Mouse (Mus musculus) embryonic facial prominence, embryonic 12.5 days (tissue): ENCODE measurements around the gene Prps1l1. TPM values are rescaled to one million over a fixed set of nuclear protein-coding genes. Genes with fewer than 3 reads are reported as not detected.

Experiments
- ATAC-seq: fragments of 200-750 bp; cut with Nextera tagmentation; 2 replicates; pipeline ENCODE4 v1.8.0; 2017; ENCODE audit not compliant: insufficient number of reproducible peaks, insufficient read depth, low FRiP score, low TSS enrichment
- H3K27ac ChIP-seq: fragments of 300-500 bp; sonication (generic); 2 replicates; pipeline ENCODE4 v1.5.1; 2016; ENCODE audit warnings: mild to moderate bottlenecking
- H3K27me3 ChIP-seq: fragments of 300-500 bp; sonication (generic); 2 replicates; pipeline ENCODE4 v1.6.1; 2016; ENCODE audit warnings: mild to moderate bottlenecking, moderate library complexity
- H3K36me3 ChIP-seq: fragments of 300-500 bp; sonication (generic); 2 replicates; pipeline ENCODE4 v1.6.1; 2016; ENCODE audit warnings: mild to moderate bottlenecking
- H3K4me1 ChIP-seq: fragments of 300-500 bp; sonication (generic); 2 replicates; pipeline ENCODE4 v1.6.1; 2016
- H3K4me2 ChIP-seq: fragments of 300-500 bp; sonication (generic); replicated peaks from 2 replicates; pipeline ENCODE4 v1.6.1; 2016; ENCODE audit warnings: mild to moderate bottlenecking, moderate library complexity
- H3K4me3 ChIP-seq: fragments of 300-500 bp; sonication (generic); 2 replicates; pipeline ENCODE4 v1.5.1; 2016; ENCODE audit warnings: mild to moderate bottlenecking
- H3K9ac ChIP-seq: fragments of 300-500 bp; sonication (generic); 2 replicates; pipeline ENCODE4 v1.6.1; 2016; ENCODE audit warnings: mild to moderate bottlenecking, moderate library complexity
- H3K9me3 ChIP-seq: fragments of 300-500 bp; sonication (generic); 2 replicates; pipeline ENCODE4 v1.6.1; 2016; ENCODE audit warnings: mild to moderate bottlenecking, moderate library complexity
- WGBS: fragments of 180-500 bp; shearing (Covaris S2); methylation state at CpG from one replicate; pipeline ENCODE4 v1.1.7; 2016; 5-methylcytosine and 5-hydroxymethylcytosine counted together
- polyA plus RNA-seq: library from polyadenylated mRNA; unstranded; fragments of >200 nt; fragmentation: Nextera tagmentation; extraction: Ambion mirVana; gene quantifications from 2 replicates; pipeline ENCODE4 v1.2.1, GENCODE M21; 2016

Gene Prps1l1
- not detected in 2 replicates for polyA plus RNA-seq

GRCm38 (mm10) chr12:34984461-34984860 is at the start of gene Prps1l1:
Prps1l1 (plus strand) TSS chr12:34984761.
- Histone ChIP-seq H3K36me3 (no peaks in the 10 kb centered on the region), H3K27me3 (no peaks in the 10 kb centered on the region), H3K4me2 (no peak within 1 kb of the TSS), H3K9me3 (no peaks in the 10 kb centered on the region), H3K9ac (no peak within 1 kb of the TSS), H3K27ac (no peak within 1 kb of the TSS), H3K4me1 (no peaks in the 10 kb centered on the region), H3K4me3 (no peak within 1 kb of the TSS)
- 87% methylated on average over 4 of the region's 4 CpGs for WGBS
- ATAC-seq: no peak

GRCm38 (mm10) chr12:34937918-34938317 is 46.6 kb upstream of the Prps1l1 start:
- Histone ChIP-seq H3K36me3 (no peaks in the 10 kb centered on the region), H3K4me1 (no peaks in the 10 kb centered on the region), H3K4me2 (no peak overlapping the region), H3K27ac (no peak overlapping the region), H3K9ac (no peak overlapping the region), H3K27me3 (no peaks in the 10 kb centered on the region), H3K4me3 (no peak overlapping the region), H3K9me3 (no peaks in the 10 kb centered on the region)
- no peak for ATAC-seq
- 90% methylated on average over 1 of the region's 1 CpGs for WGBS

GRCm38 (mm10) chr12:34949066-34949706 is 35.4 kb upstream of the Prps1l1 start:
- Histone ChIP-seq H3K4me2 (no peak overlapping the region), H3K4me1 (no peaks in the 10 kb centered on the region), H3K9me3 (no peaks in the 10 kb centered on the region), H3K27me3 (no peaks in the 10 kb centered on the region), H3K4me3 (no peak overlapping the region), H3K36me3 (no peaks in the 10 kb centered on the region), H3K27ac (no peak overlapping the region), H3K9ac (no peak overlapping the region)
- ATAC-seq: no peak
- 86% methylated on average over 6 of the region's 6 CpGs for WGBS

- H3K36me3 ChIP-seq: no peaks in the 10 kb centered on the region
- no peaks in the 10 kb centered on the region for H3K27me3 ChIP-seq
- no peaks in the 10 kb centered on the region for H3K9me3 ChIP-seq
- H3K9ac ChIP-seq: no peak overlapping the region
- H3K4me1 ChIP-seq: no peaks in the 10 kb centered on the region
- ATAC-seq: no peak
- H3K4me3 ChIP-seq: no peak overlapping the region
- 85% methylated on average over 3 of the region's 3 CpGs for WGBS
- no peak overlapping the region for H3K4me2 ChIP-seq
- no peak overlapping the region for H3K27ac ChIP-seq
Measured at GRCm38 (mm10) chr12:34975991-34976390, 8.6 kb upstream of the Prps1l1 start.

- H3K27ac ChIP-seq: no peak overlapping the region
- H3K27me3 ChIP-seq: no peaks in the 10 kb centered on the region
- H3K4me3 ChIP-seq: no peak overlapping the region
- ATAC-seq: no peak
- no peak overlapping the region for H3K9ac ChIP-seq
- H3K36me3 ChIP-seq: no peaks in the 10 kb centered on the region
- no peak overlapping the region for H3K4me2 ChIP-seq
- WGBS: 89% methylated on average over 5 of the region's 5 CpGs
- H3K9me3 ChIP-seq: no peaks in the 10 kb centered on the region
- H3K4me1 ChIP-seq: no peaks in the 10 kb centered on the region
Measured at GRCm38 (mm10) chr12:34985865-34986264, 1.3 kb downstream of the Prps1l1 start.

- no peak for ATAC-seq
- 92% methylated on average over 7 of the region's 7 CpGs for WGBS
- Histone ChIP-seq H3K9ac (no peak overlapping the region), H3K4me3 (no peak overlapping the region), H3K4me1 (no peaks in the 10 kb centered on the region), H3K27me3 (no peaks in the 10 kb centered on the region), H3K4me2 (no peak overlapping the region), H3K9me3 (no peaks in the 10 kb centered on the region), H3K36me3 (no peaks in the 10 kb centered on the region), H3K27ac (no peak overlapping the region)
Measured at GRCm38 (mm10) chr12:34989537-34990200, 5.1 kb downstream of the Prps1l1 start.

GRCm38 (mm10) chr12:34990387-34990786 is 5.8 kb downstream of the Prps1l1 start:
- no peak for ATAC-seq

GRCm38 (mm10) chr12:34991900-34992299 is 7.3 kb downstream of the Prps1l1 start:
- no peak overlapping the region for H3K27ac ChIP-seq
- 78% methylated on average over 2 of the region's 2 CpGs for WGBS
- no peaks in the 10 kb centered on the region for H3K4me1 ChIP-seq
- no peaks in the 10 kb centered on the region for H3K36me3 ChIP-seq
- H3K9me3 ChIP-seq: no peaks in the 10 kb centered on the region
- H3K4me2 ChIP-seq: no peak overlapping the region
- no peak for ATAC-seq
- no peak overlapping the region for H3K4me3 ChIP-seq
- H3K27me3 ChIP-seq: no peaks in the 10 kb centered on the region
- H3K9ac ChIP-seq: no peak overlapping the region

More at GRCm38 (mm10) chr12:34990387-34990786, 5.8 kb downstream of the Prps1l1 start:
- no peaks in the 10 kb centered on the region for H3K27me3 ChIP-seq
- H3K4me1 ChIP-seq: no peaks in the 10 kb centered on the region
- H3K27ac ChIP-seq: no peak overlapping the region
- no peaks in the 10 kb centered on the region for H3K9me3 ChIP-seq
- no peak overlapping the region for H3K4me3 ChIP-seq
- 79% methylated on average over 4 of the region's 4 CpGs for WGBS
- H3K9ac ChIP-seq: no peak overlapping the region
- H3K4me2 ChIP-seq: no peak overlapping the region
- no peaks in the 10 kb centered on the region for H3K36me3 ChIP-seq

- H3K4me3 ChIP-seq: no peak overlapping the region
- no peak overlapping the region for H3K9ac ChIP-seq
- no peak overlapping the region for H3K4me2 ChIP-seq
- no peaks in the 10 kb centered on the region for H3K36me3 ChIP-seq
- no peak for ATAC-seq
- no peaks in the 10 kb centered on the region for H3K4me1 ChIP-seq
- no peaks in the 10 kb centered on the region for H3K9me3 ChIP-seq
- 94% methylated on average over 3 of the region's 3 CpGs for WGBS
- H3K27me3 ChIP-seq: no peaks in the 10 kb centered on the region
- H3K27ac ChIP-seq: no peak overlapping the region
Measured at GRCm38 (mm10) chr12:34997597-34998182, 13.1 kb downstream of the Prps1l1 start.

GRCm38 (mm10) chr12:34998778-34999467 is 14.4 kb downstream of the Prps1l1 start:
- WGBS: 83% methylated on average over 12 of the region's 12 CpGs
- no peak overlapping the region for H3K9ac ChIP-seq
- ATAC-seq: no peak

GRCm38 (mm10) chr12:35000323-35000722 is 15.8 kb downstream of the Prps1l1 start:
- no peaks in the 10 kb centered on the region for H3K9me3 ChIP-seq
- 73% methylated on average over 4 of the region's 4 CpGs for WGBS
- H3K4me2 ChIP-seq: no peak overlapping the region
- H3K4me1 ChIP-seq: no peaks in the 10 kb centered on the region
- H3K36me3 ChIP-seq: no peaks in the 10 kb centered on the region
- no peak overlapping the region for H3K9ac ChIP-seq
- ATAC-seq: no peak
- no peak overlapping the region for H3K27ac ChIP-seq
- no peak overlapping the region for H3K4me3 ChIP-seq
- H3K27me3 ChIP-seq: no peaks in the 10 kb centered on the region

More at GRCm38 (mm10) chr12:34998778-34999467, 14.4 kb downstream of the Prps1l1 start:
- Histone ChIP-seq H3K4me1 (no peaks in the 10 kb centered on the region), H3K4me2 (no peak overlapping the region), H3K4me3 (no peak overlapping the region), H3K27me3 (no peaks in the 10 kb centered on the region), H3K27ac (no peak overlapping the region), H3K9me3 (no peaks in the 10 kb centered on the region), H3K36me3 (no peaks in the 10 kb centered on the region)
